Mouse (Mus musculus): Measurements from ENCODE around the gene Pwp2. TPM values are rescaled to one million over a fixed set of nuclear protein-coding genes. Genes with fewer than 3 reads are reported as not detected.
"Not testable (repeated sequence)": the region's sequence is repeated elsewhere in the genome, so short reads cannot be mapped to it uniquely, and the experiment has no call there.

Gene Pwp2
- polyA plus RNA-seq, 1 experiment from 2014 or later = 20.9 TPM

- WGBS = 95% methylated on average over 9 of the region's 9 CpGs
Observed at GRCm38 (mm10) chr10:78214371-78214770, 29.4 kb upstream of the Pwp2 start.

GRCm38 (mm10) chr10:78211311-78211710 lies 26.4 kb upstream of the Pwp2 start:
- peaks cover 85% of the 10 kb centered on the region for H3K36me3 ChIP-seq
- 70% methylated on average over 6 of the region's 6 CpGs for WGBS
- no peak overlapping the region for H3K27ac ChIP-seq
- H3K9me3 ChIP-seq (replicated peaks) = no peaks in the 10 kb centered on the region
- no peaks in the 10 kb centered on the region for H3K4me1 ChIP-seq
- H3K4me3 ChIP-seq = no peak overlapping the region
- ATAC-seq (ENCODE audit: low FRiP score) = no peak
- H3K4me2 ChIP-seq (replicated peaks) = no peak overlapping the region
- H3K9ac ChIP-seq = no peak overlapping the region
- no peaks in the 10 kb centered on the region for H3K27me3 ChIP-seq

More at GRCm38 (mm10) chr10:78214371-78214770, 29.4 kb upstream of the Pwp2 start:
- no peak overlapping the region for H3K9ac ChIP-seq
- no peak overlapping the region for H3K4me3 ChIP-seq
- H3K27me3 ChIP-seq = no peaks in the 10 kb centered on the region
- H3K27ac ChIP-seq = no peak overlapping the region
- H3K4me1 ChIP-seq = no peaks in the 10 kb centered on the region
- H3K36me3 ChIP-seq = peaks cover 86% of the 10 kb centered on the region
- no peak overlapping the region for H3K4me2 ChIP-seq (replicated peaks)
- no peaks in the 10 kb centered on the region for H3K9me3 ChIP-seq (replicated peaks)
- no peak for ATAC-seq (ENCODE audit: low FRiP score)

- H3K4me3 ChIP-seq = no peak overlapping the region
- WGBS = 89% methylated on average over 4 of the region's 4 CpGs
- H3K36me3 ChIP-seq = peaks cover 92% of the 10 kb centered on the region
- H3K9me3 ChIP-seq (replicated peaks) = no peaks in the 10 kb centered on the region
- no peaks in the 10 kb centered on the region for H3K27me3 ChIP-seq
- no peaks in the 10 kb centered on the region for H3K4me1 ChIP-seq
- ATAC-seq (ENCODE audit: low FRiP score) = no peak
- no peak overlapping the region for H3K4me2 ChIP-seq (replicated peaks)
- H3K9ac ChIP-seq = no peak overlapping the region
- no peak overlapping the region for H3K27ac ChIP-seq
Observed at GRCm38 (mm10) chr10:78201182-78201581, 16.2 kb upstream of the Pwp2 start.

GRCm38 (mm10) chr10:78192933-78193332 lies 8.0 kb upstream of the Pwp2 start:
- Histone ChIP-seq H3K4me3 (no peak overlapping the region), H3K36me3 (peaks cover 99% of the 10 kb centered on the region), H3K9me3 (replicated peaks) (no peaks in the 10 kb centered on the region), H3K27me3 (no peaks in the 10 kb centered on the region), H3K4me2 (replicated peaks) (no peak overlapping the region), H3K27ac (no peak overlapping the region), H3K9ac (no peak overlapping the region), H3K4me1 (no peaks in the 10 kb centered on the region)
- ATAC-seq (ENCODE audit: low FRiP score) = no peak
- 92% methylated on average over 5 of the region's 5 CpGs for WGBS

GRCm38 (mm10) chr10:78186076-78186475 lies 1.1 kb upstream of the Pwp2 start:
- not testable (repeated sequence) for H3K4me1 ChIP-seq; H3K27ac ChIP-seq; ATAC-seq (ENCODE audit: low FRiP score); H3K4me3 ChIP-seq; H3K9me3 ChIP-seq (replicated peaks); H3K4me2 ChIP-seq (replicated peaks); H3K9ac ChIP-seq; H3K27me3 ChIP-seq
- 89% methylated on average over 4 of the region's 4 CpGs for WGBS
- H3K36me3 ChIP-seq = peaks cover 59% of the 10 kb centered on the region

- peaks cover 59% of the 10 kb centered on the region for H3K36me3 ChIP-seq
- peaks cover 10% of the 10 kb centered on the region for H3K4me1 ChIP-seq
- H3K27me3 ChIP-seq = no peaks in the 10 kb centered on the region
- H3K4me3 ChIP-seq = peak overlapping the region; percentile 65
- peak overlapping the region; percentile 97 for H3K4me2 ChIP-seq (replicated peaks)
- ATAC-seq (ENCODE audit: low FRiP score) = peak; percentile 57
- peak overlapping the region; percentile 71 for H3K27ac ChIP-seq
- no peaks in the 10 kb centered on the region for H3K9me3 ChIP-seq (replicated peaks)
- H3K9ac ChIP-seq = peak overlapping the region; percentile 68
- 21% methylated on average over 9 of the region's 9 CpGs for WGBS
Observed at GRCm38 (mm10) chr10:78185381-78185725, 404 bp upstream of the Pwp2 start.

GRCm38 (mm10) chr10:78183577-78183976 lies 1.4 kb downstream of the Pwp2 start:
- Histone ChIP-seq H3K4me2 (replicated peaks) (peak overlapping the region; percentile 97; the same call in 1 of the 2 replicates), H3K9me3 (replicated peaks) (no peaks in the 10 kb centered on the region), H3K4me1 (peaks cover 10% of the 10 kb centered on the region), H3K4me3 (no peak overlapping the region), H3K9ac (no peak overlapping the region), H3K27ac (no peak overlapping the region), H3K36me3 (peaks cover 59% of the 10 kb centered on the region), H3K27me3 (no peaks in the 10 kb centered on the region)
- ATAC-seq (ENCODE audit: low FRiP score) = no peak
- 90% methylated on average over 3 of the region's 3 CpGs for WGBS

- no peaks in the 10 kb centered on the region for H3K9me3 ChIP-seq (replicated peaks)
- no peaks in the 10 kb centered on the region for H3K27me3 ChIP-seq
- H3K4me1 ChIP-seq = peaks cover 10% of the 10 kb centered on the region
- WGBS = 95% methylated on average over 17 of the region's 17 CpGs
- no peak overlapping the region for H3K9ac ChIP-seq
- H3K4me2 ChIP-seq (replicated peaks) = no peak overlapping the region
- no peak overlapping the region for H3K4me3 ChIP-seq
- H3K27ac ChIP-seq = no peak overlapping the region
- H3K36me3 ChIP-seq = peaks cover 59% of the 10 kb centered on the region
- ATAC-seq (ENCODE audit: low FRiP score) = no peak
Observed at GRCm38 (mm10) chr10:78182321-78182720, 2.6 kb downstream of the Pwp2 start.

GRCm38 (mm10) chr10:78174474-78174873 lies 10.5 kb downstream of the Pwp2 start:
- H3K4me2 ChIP-seq (replicated peaks) = no peak overlapping the region
- no peak overlapping the region for H3K4me3 ChIP-seq
- ATAC-seq (ENCODE audit: low FRiP score) = no peak
- WGBS = 93% methylated on average over 5 of the region's 5 CpGs
- no peaks in the 10 kb centered on the region for H3K9me3 ChIP-seq (replicated peaks)
- no peaks in the 10 kb centered on the region for H3K27me3 ChIP-seq
- H3K27ac ChIP-seq = no peak overlapping the region
- peaks cover 6% of the 10 kb centered on the region; the same call in 1 of the 2 replicates for H3K4me1 ChIP-seq
- peaks cover 85% of the 10 kb centered on the region for H3K36me3 ChIP-seq
- H3K9ac ChIP-seq = no peak overlapping the region

- no peaks in the 10 kb centered on the region for H3K9me3 ChIP-seq (replicated peaks)
- no peak for ATAC-seq (ENCODE audit: low FRiP score)
- peaks cover 18% of the 10 kb centered on the region for H3K4me1 ChIP-seq
- no peak overlapping the region for H3K4me3 ChIP-seq
- WGBS = 91% methylated on average over 9 of the region's 9 CpGs
- no peak overlapping the region for H3K27ac ChIP-seq
- H3K36me3 ChIP-seq = peaks cover 66% of the 10 kb centered on the region
- H3K9ac ChIP-seq = no peak overlapping the region
- H3K4me2 ChIP-seq (replicated peaks) = no peak overlapping the region
- no peaks in the 10 kb centered on the region for H3K27me3 ChIP-seq
Observed at GRCm38 (mm10) chr10:78171581-78171980, 13.4 kb downstream of the Pwp2 start.

- WGBS = 93% methylated on average over 7 of the region's 7 CpGs
- H3K4me1 ChIP-seq = peaks cover 18% of the 10 kb centered on the region
- no peak overlapping the region for H3K4me2 ChIP-seq (replicated peaks)
- no peak overlapping the region for H3K4me3 ChIP-seq
- H3K27ac ChIP-seq = no peak overlapping the region
- H3K27me3 ChIP-seq = no peaks in the 10 kb centered on the region
- no peak overlapping the region for H3K9ac ChIP-seq
- no peaks in the 10 kb centered on the region for H3K9me3 ChIP-seq (replicated peaks)
- no peak for ATAC-seq (ENCODE audit: low FRiP score)
- H3K36me3 ChIP-seq = peaks cover 66% of the 10 kb centered on the region
Observed at GRCm38 (mm10) chr10:78171057-78171456, 13.9 kb downstream of the Pwp2 start.

- Histone ChIP-seq H3K4me2 (replicated peaks) (peak overlapping the region; percentile 74), H3K27ac (peak overlapping the region; percentile 42; the same call in 1 of the 2 replicates), H3K4me3 (peak overlapping the region; percentile 62), H3K36me3 (peaks cover 64% of the 10 kb centered on the region), H3K27me3 (no peaks in the 10 kb centered on the region), H3K9ac (no peak overlapping the region), H3K4me1 (peaks cover 18% of the 10 kb centered on the region), H3K9me3 (replicated peaks) (no peaks in the 10 kb centered on the region)
- WGBS = 54% methylated on average over 2 of the region's 2 CpGs
- 0 out of 2 replicates have a peak, but pooled peaks have one; percentile 1 for ATAC-seq (ENCODE audit: low FRiP score)
Observed at GRCm38 (mm10) chr10:78170445-78170844, 14.5 kb downstream of the Pwp2 start.

- Histone ChIP-seq H3K9ac (peak within 1 kb of the TSS; percentile 73), H3K4me1 (peaks cover 18% of the 10 kb centered on the region), H3K27me3 (no peaks in the 10 kb centered on the region), H3K4me3 (peak within 1 kb of the TSS; percentile 62), H3K27ac (peak within 1 kb of the TSS; percentile 73), H3K9me3 (replicated peaks) (no peaks in the 10 kb centered on the region), H3K36me3 (peaks cover 63% of the 10 kb centered on the region), H3K4me2 (replicated peaks) (peak within 1 kb of the TSS; percentile 74)
- peak; percentile 95 for ATAC-seq (ENCODE audit: low FRiP score)
- 2% methylated on average over 50 of the region's 50 CpGs for WGBS
Observed at GRCm38 (mm10) chr10:78169281-78170042, 15.5 kb downstream of the Pwp2 start, which contains the start of gene D10Jhu81e. TSS of gene D10Jhu81e (minus strand) at chr10:78169782.
